Mouse (Mus musculus) kidney, adult 11 months (tissue): ENCODE data around the gene Tha1.

Experiments
- DNase-seq: peaks from one replicate; pipeline ENCODE4 v3.0.0; 2022

Tha1 gene

GRCm38 (mm10) chr11:117880336-117880976 lies 7.2 kb upstream of the Tha1 start:
- no peak for DNase-seq

- no peak for DNase-seq
Measured at GRCm38 (mm10) chr11:117879676-117880075, 6.4 kb upstream of the Tha1 start.

GRCm38 (mm10) chr11:117878892-117879291 lies 5.6 kb upstream of the Tha1 start:
- no peak for DNase-seq

- DNase-seq, result no peak
Measured at GRCm38 (mm10) chr11:117877917-117878745, 4.8 kb upstream of the Tha1 start.

- DNase-seq, result no peak
Measured at GRCm38 (mm10) chr11:117875681-117876080, 2.4 kb upstream of the Tha1 start.

- DNase-seq, result no peak
Measured at GRCm38 (mm10) chr11:117874419-117874818, 1.1 kb upstream of the Tha1 start.

GRCm38 (mm10) chr11:117871911-117872584 lies 1.2 kb downstream of the Tha1 start:
- no peak for DNase-seq

- DNase-seq, result no peak
Measured at GRCm38 (mm10) chr11:117871376-117871775, 1.9 kb downstream of the Tha1 start.

GRCm38 (mm10) chr11:117870688-117871365 lies 2.5 kb downstream of the Tha1 start:
- DNase-seq, result peak; percentile 62

- DNase-seq, result peak; percentile 54
Measured at GRCm38 (mm10) chr11:117865988-117866387, 7.3 kb downstream of the Tha1 start.

GRCm38 (mm10) chr11:117864805-117865204 lies 8.5 kb downstream of the Tha1 start:
- DNase-seq, result no peak

- DNase-seq, result peak; percentile 72
Measured at GRCm38 (mm10) chr11:117863174-117863856, 10.0 kb downstream of the Tha1 start.

- DNase-seq, result no peak
Measured at GRCm38 (mm10) chr11:117860601-117861000, 12.7 kb downstream of the Tha1 start, which contains the start of gene Tmem235. Gene Tmem235, plus strand, starts transcription at chr11:117860752.

GRCm38 (mm10) chr11:117858392-117858791 lies 14.9 kb downstream of the Tha1 start:
- no peak for DNase-seq

- no peak for DNase-seq
Measured at GRCm38 (mm10) chr11:117857462-117857861, 15.8 kb downstream of the Tha1 start.

- DNase-seq, result no peak
Measured at GRCm38 (mm10) chr11:117855975-117856374, 17.3 kb downstream of the Tha1 start.

- no peak for DNase-seq
Measured at GRCm38 (mm10) chr11:117855360-117855759, 17.9 kb downstream of the Tha1 start.

- DNase-seq, result no peak
Measured at GRCm38 (mm10) chr11:117854241-117854640, 19.0 kb downstream of the Tha1 start.

- DNase-seq, result no peak
Measured at GRCm38 (mm10) chr11:117852875-117853274, 20.4 kb downstream of the Tha1 start.

GRCm38 (mm10) chr11:117848985-117849671 lies 24.2 kb downstream of the Tha1 start, which contains the start of gene Birc5:
Gene Birc5, plus strand, starts transcription at chr11:117849251.
- DNase-seq, result peak; percentile 94

- DNase-seq, result no peak
Measured at GRCm38 (mm10) chr11:117848271-117848984, 24.9 kb downstream of the Tha1 start.
